Mouse (Mus musculus): ENCODE results near the gene Carnmt1. TPM values are rescaled to one million over a fixed set of nuclear protein-coding genes. Genes with fewer than 3 reads are reported as not detected.

Carnmt1 gene
- polyA plus RNA-seq, 1 experiment: 6.3 TPM

DNA sequence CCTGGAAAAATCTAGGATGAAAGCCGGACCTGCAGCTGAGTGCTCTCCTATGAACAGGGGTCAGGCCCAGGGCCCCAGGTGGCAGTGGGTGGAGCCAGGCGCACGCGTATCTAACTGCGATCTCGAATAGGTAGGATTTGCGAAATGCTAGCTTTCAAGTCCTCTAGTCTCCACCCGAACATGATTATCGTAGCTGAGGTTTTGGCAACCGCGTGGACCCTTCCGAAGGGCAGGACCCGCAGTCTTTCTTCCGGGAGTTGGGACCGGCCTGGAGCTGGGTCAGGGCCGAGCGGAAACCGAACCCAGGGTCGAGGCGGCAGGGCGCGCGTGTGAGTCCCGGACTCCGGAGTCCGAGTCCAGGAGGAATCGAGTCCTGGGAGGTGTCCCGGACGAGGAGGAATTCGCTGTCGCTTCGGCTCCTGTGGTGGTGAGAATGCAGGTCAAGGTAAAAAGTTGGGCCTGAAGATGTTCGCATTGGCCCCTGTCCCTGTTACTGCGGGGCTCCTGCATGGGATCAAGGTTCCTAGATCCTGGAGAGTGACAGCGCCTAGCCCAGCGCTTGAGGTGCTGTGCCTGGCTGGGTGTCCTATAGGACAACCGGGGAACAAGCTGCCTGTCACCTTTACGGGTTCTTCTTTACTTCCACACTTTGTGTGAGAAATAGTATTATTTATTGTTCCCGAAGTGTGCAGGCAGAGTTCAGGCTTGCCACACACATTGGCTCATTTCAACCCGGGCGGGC is 79.2 kb downstream of the Carnmt1 start, which contains the start of gene Trpm6:
TSS of gene Trpm6 (plus strand) at position 386 of the 742 bp plus-strand sequence.
- H3K27ac ChIP-seq (ENCODE audit: insufficient read depth, low read depth, low read length): peak within 1 kb of the TSS; percentile 53; the same call in 1 of the 2 replicates
- no peaks in the 10 kb centered on the region for H3K27me3 ChIP-seq (replicated peaks; ENCODE audit: control insufficient read depth, insufficient read depth, low read length)
- H3K4me3 ChIP-seq (ENCODE audit: insufficient read depth, low read depth, low read length): peak within 1 kb of the TSS; percentile 36
- DNase-seq: peak; percentile 35
- no peaks in the 10 kb centered on the region for H3K36me3 ChIP-seq (ENCODE audit: control insufficient read depth, insufficient read depth, low read length)
- H3K4me1 ChIP-seq (ENCODE audit: control insufficient read depth, insufficient read depth, low read length): no peaks in the 10 kb centered on the region
- WGBS: 10% methylated on average over 41 of the region's 41 CpGs
- TF ChIP-seq POLR2A (IDR thresholded peaks at IDR 0.05; ENCODE audit: low read depth, low read length) (no peak), CTCF (conservative IDR thresholded peaks at IDR 0.05; ENCODE audit: insufficient read depth, insufficient read length, low read depth, low read length) (no peak)

Other genes starting within 250 kb of the Carnmt1 start
- 66.0 and 80.0 TPM in 2 replicates for gene Ostf1, start 38.9 kb upstream of the Carnmt1 start, polyA plus RNA-seq (2012; rRNA removed)
- 77.1 and 78.6 TPM in 2 replicates for gene Nmrk1, start 38.8 kb upstream of the Carnmt1 start, polyA plus RNA-seq (2012; rRNA removed)
- gene D030056L22Rik, start 42.4 kb downstream of the Carnmt1 start, polyA plus RNA-seq (2012; rRNA removed): 6.2 and 6.5 TPM in 2 replicates
- 1.9 TPM in 2 replicates for gene Trpm6, start 79.2 kb downstream of the Carnmt1 start, polyA plus RNA-seq (2012; rRNA removed)

Measured in kidney, adult 2 months (tissue).